Mouse (Mus musculus) induced T-regulatory cell, adult 2 months (primary cell): Measurements from ENCODE around the gene Cecr2.
"Not testable (repeated sequence)": the region's sequence is repeated elsewhere in the genome, so short reads cannot be mapped to it uniquely, and the experiment has no call there.

Experiments used
- DNase-seq: peaks from one replicate; pipeline ENCODE4 v3.0.0-alpha.2; 2012; ENCODE audit warnings: low read depth

Gene Cecr2

DNA sequence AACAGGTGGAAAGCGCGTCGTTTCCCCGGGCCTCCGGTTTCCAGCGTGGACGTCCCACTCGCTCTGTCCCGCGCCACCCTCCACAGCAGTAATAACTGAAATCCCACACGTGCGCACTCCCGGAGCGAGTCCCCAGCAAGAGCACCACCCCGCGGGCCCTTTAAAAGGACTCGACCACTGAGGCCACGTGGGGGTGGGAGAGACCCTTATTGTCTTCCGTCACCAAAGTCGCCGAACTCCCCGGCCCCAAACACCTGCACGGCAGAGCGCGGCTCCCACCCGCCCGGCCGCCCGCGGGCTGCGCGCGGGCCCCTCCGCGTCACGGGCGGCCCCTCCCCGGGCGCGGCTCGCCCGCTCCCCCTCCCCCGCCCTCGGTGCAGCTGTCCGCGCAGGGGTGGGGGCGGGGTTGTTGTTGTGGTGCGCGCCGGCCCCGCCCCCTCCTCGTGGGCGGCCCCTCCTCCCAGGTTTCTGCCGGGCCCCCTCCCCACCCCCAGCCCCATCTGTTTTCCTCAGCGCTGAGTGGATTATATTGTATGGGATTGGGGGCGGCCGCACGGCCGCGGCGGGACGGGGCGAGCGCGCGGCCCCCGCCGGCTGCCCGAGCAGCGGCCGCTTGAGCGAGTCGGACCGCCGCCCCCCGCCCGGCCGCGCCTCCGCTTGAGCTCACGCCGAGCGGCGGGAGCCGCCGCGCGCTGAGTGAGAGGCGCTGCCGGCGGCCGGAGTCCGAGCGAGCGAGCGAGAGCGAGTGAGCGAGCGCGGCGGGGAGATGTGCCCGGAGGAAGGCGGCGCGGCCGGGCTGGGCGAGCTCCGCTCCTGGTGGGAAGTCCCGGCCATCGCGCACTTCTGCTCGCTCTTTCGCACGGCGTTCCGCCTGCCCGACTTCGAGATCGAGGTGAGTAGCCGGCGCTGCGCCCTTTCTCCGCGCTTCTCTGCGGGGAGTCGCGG, at the start of gene Cecr2:
TSS of gene Cecr2 (plus strand) at position 554 of the 945 bp plus-strand sequence.
- DNase-seq, result peak; percentile 52

GRCm38 (mm10) chr6:120617586-120617985, 48.6 kb upstream of the Cecr2 start:
- no peak for DNase-seq

GRCm38 (mm10) chr6:120618518-120619402, 47.4 kb upstream of the Cecr2 start:
- DNase-seq, result no peak

DNA sequence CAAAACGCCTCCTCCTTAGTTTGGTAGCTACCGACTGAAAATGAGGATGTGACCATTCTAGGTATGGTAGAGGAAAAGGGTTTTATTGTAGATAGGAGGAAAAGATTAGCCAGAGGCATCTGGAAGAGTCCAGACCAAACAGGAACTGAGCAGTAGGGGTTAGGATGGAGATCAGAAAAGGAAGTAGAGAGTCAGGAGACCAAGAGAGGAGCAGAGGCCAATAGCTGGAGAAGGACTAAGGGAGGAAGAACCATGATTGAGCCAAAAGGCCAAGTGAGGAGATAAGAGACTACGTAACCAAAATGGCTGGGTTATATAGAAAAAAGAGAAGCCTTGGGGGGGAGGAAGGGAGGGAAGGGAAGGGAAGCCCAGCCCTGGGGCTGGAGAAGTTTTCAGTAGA, 46.0 kb upstream of the Cecr2 start:
- no peak for DNase-seq

- DNase-seq, result no peak
Measured at GRCm38 (mm10) chr6:120625081-120625480, 41.1 kb upstream of the Cecr2 start.

GRCm38 (mm10) chr6:120627096-120627495, 39.1 kb upstream of the Cecr2 start:
- DNase-seq, result no peak

- no peak for DNase-seq
Measured at GRCm38 (mm10) chr6:120628963-120629362, 37.2 kb upstream of the Cecr2 start.

- DNase-seq, result no peak
Measured at GRCm38 (mm10) chr6:120635391-120636028, 30.7 kb upstream of the Cecr2 start.

DNA sequence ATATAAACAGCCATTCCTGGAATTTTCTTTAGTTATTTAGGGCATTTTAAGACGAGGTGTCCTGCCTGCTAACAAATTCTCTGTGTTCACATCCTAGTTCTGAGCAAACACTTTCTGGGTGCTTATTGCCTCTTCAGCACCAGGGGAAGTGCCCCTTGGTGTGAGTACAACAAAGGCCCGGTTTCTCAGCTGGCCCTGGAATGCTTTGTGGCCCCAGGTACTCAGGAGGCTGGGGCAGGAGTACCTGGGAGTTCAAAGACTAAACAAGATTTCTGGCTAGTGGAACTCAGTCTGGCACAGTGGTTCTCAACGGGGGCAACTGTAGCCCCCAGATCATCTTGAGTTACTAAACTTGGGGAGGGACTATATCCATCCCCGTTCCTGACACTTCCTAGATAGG, 26.6 kb upstream of the Cecr2 start:
- no peak for DNase-seq

GRCm38 (mm10) chr6:120641866-120642378, 24.2 kb upstream of the Cecr2 start:
- DNase-seq, result no peak

- DNase-seq, result no peak
Measured at GRCm38 (mm10) chr6:120643776-120644175, 22.4 kb upstream of the Cecr2 start.

GRCm38 (mm10) chr6:120644346-120645299, 21.5 kb upstream of the Cecr2 start:
- DNase-seq, result no peak

GRCm38 (mm10) chr6:120647246-120648028, 18.7 kb upstream of the Cecr2 start:
- not testable (repeated sequence) for DNase-seq

GRCm38 (mm10) chr6:120648205-120648604, 18.0 kb upstream of the Cecr2 start:
- DNase-seq, result no peak

GRCm38 (mm10) chr6:120652666-120653065, 13.5 kb upstream of the Cecr2 start:
- no peak for DNase-seq

DNA sequence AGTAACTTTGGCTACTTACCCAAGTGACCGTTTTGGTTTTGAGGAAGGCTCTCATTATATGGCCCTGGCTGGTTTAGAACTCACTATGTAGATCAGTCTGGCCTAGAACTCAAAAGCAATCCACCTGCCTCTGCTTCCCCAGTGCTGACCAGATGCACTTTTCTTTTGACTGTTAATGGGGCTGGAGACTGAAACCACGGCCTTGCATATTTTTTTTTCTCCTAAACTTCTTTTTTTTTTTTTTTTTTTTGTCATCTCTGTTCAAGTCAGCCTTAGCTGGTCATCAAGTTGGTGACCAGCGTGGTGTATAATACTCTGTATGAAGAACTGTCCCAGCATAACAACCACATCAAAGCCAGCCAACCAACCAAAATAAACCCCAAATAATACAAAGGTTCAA, 10.5 kb upstream of the Cecr2 start:
- no peak for DNase-seq

DNA sequence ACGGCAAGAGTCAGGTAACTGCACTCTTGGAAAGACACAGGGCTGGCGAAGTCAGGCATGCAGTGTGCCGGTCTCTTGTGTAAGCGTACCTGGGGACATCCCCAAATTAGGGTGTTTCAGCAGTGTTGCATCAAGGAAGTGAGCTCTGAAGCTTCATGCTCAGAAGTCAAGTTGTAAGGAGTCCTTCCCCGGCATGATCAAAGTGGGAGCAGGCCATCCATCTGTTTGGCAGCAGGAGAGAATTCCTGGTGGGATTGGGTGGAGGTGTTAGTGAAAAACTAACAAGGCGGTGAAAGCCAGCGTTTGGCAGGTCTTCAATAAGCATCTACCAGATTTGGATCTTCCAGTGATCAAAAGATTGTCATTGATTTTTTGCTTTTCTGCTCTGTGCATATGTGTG, 7.3 kb upstream of the Cecr2 start:
- no peak for DNase-seq

DNA sequence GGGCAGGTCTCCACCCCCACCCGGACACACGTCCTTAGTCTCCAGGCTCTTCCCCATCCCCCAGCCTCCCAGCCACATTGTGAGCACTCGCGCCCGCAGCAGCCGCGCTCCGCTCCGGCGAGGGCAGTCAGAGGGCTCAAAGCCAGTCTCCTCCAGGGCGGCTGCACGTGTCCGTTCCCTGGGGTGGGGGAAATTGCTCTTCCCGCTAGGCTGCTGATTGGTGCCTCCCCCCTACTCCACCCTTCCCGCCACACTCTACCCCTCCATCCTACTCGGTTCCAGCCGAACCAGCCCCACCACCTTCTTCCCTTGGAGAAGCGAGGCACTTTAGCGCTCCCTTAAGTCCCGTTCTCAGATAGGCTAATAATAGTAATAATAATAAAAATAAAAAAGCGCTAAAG, 754 bp upstream of the Cecr2 start:
- peak; percentile 26 for DNase-seq

DNA sequence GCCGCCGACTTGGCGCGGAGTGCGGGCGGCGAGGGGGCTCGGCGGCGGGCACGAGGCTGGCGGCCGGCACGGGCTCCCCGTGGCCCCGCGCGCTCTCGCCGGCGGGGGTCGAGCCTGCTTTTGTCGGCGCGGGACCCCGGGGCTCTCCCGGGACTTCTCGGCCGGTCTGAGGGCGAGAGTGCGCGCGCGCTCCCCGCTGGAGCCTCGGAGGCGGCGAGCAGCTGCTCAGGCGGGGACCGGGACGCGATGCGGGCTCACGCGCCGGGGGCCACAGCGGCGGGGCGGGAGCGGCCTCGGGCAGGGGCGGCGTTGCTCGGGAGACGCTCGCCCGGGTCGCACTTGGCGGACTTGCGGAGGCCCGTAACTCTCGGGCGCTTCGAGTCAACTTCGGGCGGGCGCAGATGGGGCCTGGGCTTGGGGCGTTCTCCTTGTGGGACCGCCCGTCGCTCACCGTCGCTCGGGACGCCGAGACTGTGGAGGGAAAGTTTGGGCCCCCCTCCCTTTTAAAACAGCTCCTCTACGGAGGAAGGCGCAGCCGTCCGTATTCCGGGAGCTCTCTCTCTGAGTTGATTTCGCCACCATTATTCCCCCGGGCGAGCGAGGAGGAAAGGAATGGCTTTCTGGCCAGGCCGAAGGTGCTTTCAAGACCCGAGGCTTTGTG, 722 bp downstream of the Cecr2 start:
- DNase-seq, result peak; percentile 32

DNA sequence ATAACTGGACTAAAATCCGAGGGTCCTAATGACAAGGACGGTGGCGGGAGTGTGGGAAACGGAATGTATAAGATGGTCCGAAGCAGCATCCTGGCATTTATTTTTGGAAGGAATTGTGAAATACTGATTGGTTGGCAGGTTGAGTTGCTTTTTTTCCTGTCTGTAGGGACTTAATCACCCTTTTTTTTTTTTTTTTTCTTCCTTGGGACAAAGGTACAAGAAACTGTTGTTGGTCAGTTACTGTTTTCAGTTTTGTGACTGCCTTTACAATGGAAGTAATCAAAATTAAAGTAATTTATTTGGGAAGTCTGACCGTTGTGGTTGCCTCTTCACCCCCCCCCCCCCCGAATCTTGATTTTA, 1.2 kb downstream of the Cecr2 start:
- DNase-seq, result no peak
